Mouse (Mus musculus): ENCODE measurements around the gene Plekha7. TPM values are rescaled to one million over a fixed set of nuclear protein-coding genes. Genes with fewer than 3 reads are reported as not detected.

The Plekha7 gene
- polyA plus RNA-seq, 1 experiment: 0.25 TPM

- H3K36me3 ChIP-seq (ENCODE audit: control insufficient read depth, insufficient read depth): no peaks in the 10 kb centered on the region
- H3K79me2 ChIP-seq (ENCODE audit: control insufficient read depth, insufficient read depth): no peaks in the 10 kb centered on the region
- no peak overlapping the region for H3K4me3 ChIP-seq (ENCODE audit: insufficient read depth, poor library complexity, severe bottlenecking)
- peaks cover 5% of the 10 kb centered on the region for H3K27me3 ChIP-seq (ENCODE audit: control insufficient read depth, insufficient read depth, insufficient read length)
- TF ChIP-seq CTCF (IDR thresholded peaks at IDR 0.05; ENCODE audit: control insufficient read depth, insufficient read depth, insufficient read length) (no peak), FOSL1 (IDR thresholded peaks at IDR 0.05; ENCODE audit: insufficient read depth, low read length, poor library complexity, severe bottlenecking) (no peak), MYOD1 (IDR thresholded peaks at IDR 0.05; ENCODE audit: control insufficient read depth, insufficient read length, low read depth) (no peak), USF1 (IDR thresholded peaks at IDR 0.05; ENCODE audit: low read depth) (no peak), MAX (IDR thresholded peaks at IDR 0.05) (no peak)
- H3K79me3 ChIP-seq (ENCODE audit: low read depth): no peaks in the 10 kb centered on the region
- H3ac ChIP-seq (ENCODE audit: control insufficient read depth, insufficient read length, low read depth): no peak overlapping the region
Observed at GRCm38 (mm10) chr7:116186156-116186555, 122.0 kb downstream of the Plekha7 start.

- Histone ChIP-seq H3ac (ENCODE audit: control insufficient read depth, insufficient read length, low read depth) (no peak overlapping the region), H3K79me2 (ENCODE audit: control insufficient read depth, insufficient read depth) (no peaks in the 10 kb centered on the region), H3K27me3 (ENCODE audit: control insufficient read depth, insufficient read depth, insufficient read length) (peaks cover 5% of the 10 kb centered on the region), H3K36me3 (ENCODE audit: control insufficient read depth, insufficient read depth) (no peaks in the 10 kb centered on the region), H3K4me3 (ENCODE audit: insufficient read depth, poor library complexity, severe bottlenecking) (no peak overlapping the region), H3K79me3 (ENCODE audit: low read depth) (no peaks in the 10 kb centered on the region)
- no peak for TF ChIP-seq CEBPB (IDR thresholded peaks at IDR 0.05; ENCODE audit: low read depth)
- TF ChIP-seq FOSL1 (IDR thresholded peaks at IDR 0.05; ENCODE audit: insufficient read depth, low read length, poor library complexity, severe bottlenecking): no peak
- TF ChIP-seq CTCF (IDR thresholded peaks at IDR 0.05; ENCODE audit: control insufficient read depth, insufficient read depth, insufficient read length): no peak
- TF ChIP-seq MAX (IDR thresholded peaks at IDR 0.05): no peak
- no peak for TF ChIP-seq MYOD1 (IDR thresholded peaks at IDR 0.05; ENCODE audit: control insufficient read depth, insufficient read length, low read depth)
- no peak for TF ChIP-seq USF1 (IDR thresholded peaks at IDR 0.05; ENCODE audit: low read depth)
- no peak for TF ChIP-seq MYOG (IDR thresholded peaks at IDR 0.05; ENCODE audit: control insufficient read depth, extremely low read depth, insufficient read length)
Observed at GRCm38 (mm10) chr7:116184358-116185057, 123.7 kb downstream of the Plekha7 start.

- no peaks in the 10 kb centered on the region for H3K36me3 ChIP-seq (ENCODE audit: control insufficient read depth, insufficient read depth)
Observed at GRCm38 (mm10) chr7:116182451-116182850, 125.7 kb downstream of the Plekha7 start.

GRCm38 (mm10) chr7:116181444-116181946 lies 126.7 kb downstream of the Plekha7 start:
- no peaks in the 10 kb centered on the region for H3K79me3 ChIP-seq (ENCODE audit: low read depth)
- H3K4me3 ChIP-seq (ENCODE audit: insufficient read depth, poor library complexity, severe bottlenecking): no peak overlapping the region
- TF ChIP-seq MYOD1 (IDR thresholded peaks at IDR 0.05; ENCODE audit: control insufficient read depth, insufficient read length, low read depth) (no peak), USF1 (IDR thresholded peaks at IDR 0.05; ENCODE audit: low read depth) (no peak), MYOG (IDR thresholded peaks at IDR 0.05; ENCODE audit: control insufficient read depth, extremely low read depth, insufficient read length) (no peak), CTCF (IDR thresholded peaks at IDR 0.05; ENCODE audit: control insufficient read depth, insufficient read depth, insufficient read length) (no peak), MAX (IDR thresholded peaks at IDR 0.05) (no peak), FOSL1 (IDR thresholded peaks at IDR 0.05; ENCODE audit: insufficient read depth, low read length, poor library complexity, severe bottlenecking) (no peak), CEBPB (IDR thresholded peaks at IDR 0.05; ENCODE audit: low read depth) (no peak)
- H3K36me3 ChIP-seq (ENCODE audit: control insufficient read depth, insufficient read depth): no peaks in the 10 kb centered on the region
- no peak overlapping the region for H3ac ChIP-seq (ENCODE audit: control insufficient read depth, insufficient read length, low read depth)
- no peaks in the 10 kb centered on the region for H3K79me2 ChIP-seq (ENCODE audit: control insufficient read depth, insufficient read depth)
- peaks cover 5% of the 10 kb centered on the region for H3K27me3 ChIP-seq (ENCODE audit: control insufficient read depth, insufficient read depth, insufficient read length)

More at GRCm38 (mm10) chr7:116182451-116182850, 125.7 kb downstream of the Plekha7 start:
- H3K4me3 ChIP-seq (ENCODE audit: insufficient read depth, poor library complexity, severe bottlenecking): no peak overlapping the region
- no peaks in the 10 kb centered on the region for H3K79me2 ChIP-seq (ENCODE audit: control insufficient read depth, insufficient read depth)
- no peak for TF ChIP-seq USF1 (IDR thresholded peaks at IDR 0.05; ENCODE audit: low read depth)
- TF ChIP-seq CTCF (IDR thresholded peaks at IDR 0.05; ENCODE audit: control insufficient read depth, insufficient read depth, insufficient read length): no peak
- no peak for TF ChIP-seq MAX (IDR thresholded peaks at IDR 0.05)
- no peak for TF ChIP-seq MYOD1 (IDR thresholded peaks at IDR 0.05; ENCODE audit: control insufficient read depth, insufficient read length, low read depth)
- no peak for TF ChIP-seq FOSL1 (IDR thresholded peaks at IDR 0.05; ENCODE audit: insufficient read depth, low read length, poor library complexity, severe bottlenecking)
- no peak for TF ChIP-seq MYOG (IDR thresholded peaks at IDR 0.05; ENCODE audit: control insufficient read depth, extremely low read depth, insufficient read length)
- TF ChIP-seq CEBPB (IDR thresholded peaks at IDR 0.05; ENCODE audit: low read depth): no peak
- no peaks in the 10 kb centered on the region for H3K79me3 ChIP-seq (ENCODE audit: low read depth)
- peaks cover 5% of the 10 kb centered on the region for H3K27me3 ChIP-seq (ENCODE audit: control insufficient read depth, insufficient read depth, insufficient read length)
- no peak overlapping the region for H3ac ChIP-seq (ENCODE audit: control insufficient read depth, insufficient read length, low read depth)

DNA sequence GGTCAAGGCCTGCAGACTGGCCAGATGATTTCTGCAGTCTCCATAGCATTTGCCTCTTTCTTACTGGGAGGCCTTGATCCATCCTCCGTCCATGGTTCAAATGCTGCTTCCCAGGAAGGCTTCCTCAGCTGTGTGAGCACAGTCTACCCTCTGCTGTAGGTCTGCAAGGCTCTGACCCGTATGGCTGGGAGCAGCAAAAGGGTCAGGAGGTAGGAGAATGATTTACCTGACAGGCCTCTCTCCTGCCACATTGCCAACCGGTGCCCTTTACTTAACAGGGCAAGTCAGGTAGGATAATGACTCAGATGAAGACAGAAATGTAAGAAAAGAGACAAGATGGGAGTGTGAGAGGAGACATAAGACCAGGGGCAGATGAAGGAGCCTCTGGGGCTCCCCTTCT lies 129.3 kb downstream of the Plekha7 start:
- TF ChIP-seq FOSL1 (IDR thresholded peaks at IDR 0.05; ENCODE audit: insufficient read depth, low read length, poor library complexity, severe bottlenecking): no peak
- TF ChIP-seq MYOG (IDR thresholded peaks at IDR 0.05; ENCODE audit: control insufficient read depth, extremely low read depth, insufficient read length): no peak
- TF ChIP-seq CEBPB (IDR thresholded peaks at IDR 0.05; ENCODE audit: low read depth): no peak
- TF ChIP-seq CTCF (IDR thresholded peaks at IDR 0.05; ENCODE audit: control insufficient read depth, insufficient read depth, insufficient read length): no peak
- TF ChIP-seq MYOD1 (IDR thresholded peaks at IDR 0.05; ENCODE audit: control insufficient read depth, insufficient read length, low read depth): no peak
- TF ChIP-seq MAX (IDR thresholded peaks at IDR 0.05): no peak
- TF ChIP-seq USF1 (IDR thresholded peaks at IDR 0.05; ENCODE audit: low read depth): no peak
- Histone ChIP-seq H3K79me2 (ENCODE audit: control insufficient read depth, insufficient read depth) (no peaks in the 10 kb centered on the region), H3K36me3 (ENCODE audit: control insufficient read depth, insufficient read depth) (no peaks in the 10 kb centered on the region), H3K27me3 (ENCODE audit: control insufficient read depth, insufficient read depth, insufficient read length) (peaks cover 10% of the 10 kb centered on the region), H3K79me3 (ENCODE audit: low read depth) (no peaks in the 10 kb centered on the region), H3ac (ENCODE audit: control insufficient read depth, insufficient read length, low read depth) (no peak overlapping the region), H3K4me3 (ENCODE audit: insufficient read depth, poor library complexity, severe bottlenecking) (no peak overlapping the region)
